Mouse (Mus musculus): ENCODE results near the gene Mpst. TPM values are rescaled to one million over a fixed set of nuclear protein-coding genes. Genes with fewer than 3 reads are reported as not detected.

Mpst gene
- total RNA-seq, 4 experiments from 2014 or later = 31.4 to 38.1 (median 34.6) TPM

DNA sequence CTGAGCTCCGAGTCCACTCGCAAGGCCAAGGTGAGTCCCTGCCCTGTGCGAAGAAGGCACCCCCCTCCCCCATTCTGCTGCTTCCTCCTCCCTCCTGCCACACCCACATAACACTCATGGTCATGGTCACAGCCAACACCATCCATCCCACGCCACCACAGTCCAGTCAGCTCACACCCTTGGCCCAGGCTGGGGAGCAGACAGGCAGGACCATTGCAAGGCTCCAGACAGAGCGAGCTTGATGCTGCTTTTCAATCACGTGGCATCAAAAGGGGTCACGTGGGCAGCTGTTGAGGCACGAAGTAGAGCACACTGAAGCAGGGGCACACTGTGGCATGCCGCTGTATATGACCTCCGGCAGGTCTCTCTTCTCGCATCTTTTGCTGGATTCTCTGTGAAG lies 29.5 kb downstream of the Mpst start:
- peak in 1 of 2 experiments; percentile 63 for DNase-seq (ENCODE audit: low spot score in 2 of 2)

DNA sequence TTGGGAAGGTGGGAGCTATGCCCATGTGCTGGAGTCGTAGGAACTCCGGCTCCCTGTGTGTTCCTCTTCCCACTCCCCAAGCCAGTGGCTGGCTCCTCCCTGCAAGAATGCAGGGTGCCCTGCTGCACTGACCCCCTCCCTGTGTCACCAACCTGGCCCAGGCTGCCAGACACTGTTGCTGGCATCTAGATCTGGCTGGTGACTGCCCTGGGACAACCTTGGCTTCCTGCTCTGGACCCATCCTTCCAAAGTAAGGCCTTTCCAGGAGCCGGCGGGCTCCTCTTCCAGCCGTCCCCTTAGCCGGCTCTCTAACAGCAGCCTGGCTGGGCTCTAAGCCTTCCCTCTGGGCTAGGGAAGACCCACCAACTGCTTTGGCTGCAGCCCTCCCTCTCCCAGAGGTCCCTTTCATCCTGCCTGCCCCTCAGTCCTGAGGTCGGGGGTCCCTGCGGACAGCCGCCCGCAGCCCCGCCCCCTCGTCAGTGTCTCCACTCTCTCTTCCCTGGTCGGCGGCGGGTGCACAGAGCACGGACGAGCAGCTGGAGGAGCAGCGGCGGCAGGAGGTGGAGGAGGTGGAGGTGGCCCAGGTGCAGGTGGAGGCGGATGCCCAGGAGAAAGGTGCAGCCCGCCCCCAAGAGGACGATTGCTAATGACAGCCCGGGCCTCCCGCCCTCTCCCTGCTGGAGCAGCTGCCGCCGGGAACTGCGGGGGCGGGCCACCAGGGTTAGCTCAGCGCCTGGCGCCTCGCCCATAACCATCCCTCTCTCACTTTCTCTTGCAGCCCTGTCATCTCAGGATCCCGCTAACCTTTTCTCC lies 30.4 kb downstream of the Mpst start:
- peak; percentile 83 to 97 for DNase-seq (ENCODE audit: low spot score in 2 of 2)

DNA sequence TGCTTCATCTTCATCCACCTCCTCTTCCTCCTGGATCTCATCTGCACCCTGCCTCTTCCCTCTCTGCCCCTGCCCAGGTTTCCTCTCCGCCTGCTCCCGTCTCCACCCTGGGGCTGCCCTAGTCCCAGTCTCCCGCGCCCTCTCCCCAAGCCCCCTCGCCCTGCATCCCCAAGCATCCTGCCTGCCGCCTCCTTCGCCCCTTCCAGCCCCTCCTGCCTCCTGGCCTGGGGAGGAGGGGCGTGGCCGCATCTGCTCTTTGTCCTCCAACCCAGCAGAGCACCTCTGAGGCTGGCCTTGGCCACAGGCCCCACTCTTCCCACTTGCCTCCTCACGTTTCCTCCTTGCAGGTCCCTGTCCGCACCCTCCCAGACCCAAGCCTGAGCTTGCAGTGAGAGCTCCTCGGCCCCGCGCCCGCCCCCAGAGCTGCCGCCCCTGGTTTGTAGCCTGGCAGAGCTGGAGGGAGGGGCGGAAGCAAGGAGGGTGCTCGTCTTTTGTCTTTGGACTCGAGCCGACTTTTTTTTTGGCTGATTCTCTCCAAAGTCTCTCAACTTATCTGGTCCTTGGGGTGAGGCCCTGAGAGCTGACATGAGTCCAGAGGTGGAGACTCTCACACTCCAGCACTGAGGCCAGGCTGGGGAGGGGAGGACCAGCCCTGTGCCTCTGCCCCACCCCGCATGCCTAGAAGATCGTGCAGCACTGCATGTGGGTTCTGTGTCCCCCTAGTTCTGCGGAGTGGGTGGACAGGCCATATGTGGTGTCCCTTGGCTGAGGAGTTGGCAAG lies 31.2 kb downstream of the Mpst start:
- DNase-seq (ENCODE audit: low spot score in 2 of 2) = peak; percentile 48 to 82

DNA sequence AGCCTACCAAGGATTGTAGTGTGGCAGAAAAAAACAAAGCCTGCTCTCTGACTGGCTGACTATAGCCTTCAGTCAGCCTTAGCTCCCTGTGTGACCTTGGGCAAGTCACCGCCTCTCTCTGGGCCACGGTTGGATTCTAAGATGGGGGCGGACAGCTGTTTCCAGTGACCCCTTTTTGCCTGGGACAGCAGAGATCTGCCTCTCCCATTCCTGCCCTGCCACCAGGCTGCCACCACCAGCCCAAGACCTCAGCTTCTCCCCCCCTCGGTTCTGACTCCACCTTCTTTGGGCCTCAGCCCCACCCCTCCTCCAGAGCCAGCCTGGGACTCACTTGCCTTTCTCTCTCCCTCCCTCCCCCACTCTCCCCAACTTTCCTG lies 31.8 kb downstream of the Mpst start:
- DNase-seq (ENCODE audit: low spot score in 2 of 2) = no peak

DNA sequence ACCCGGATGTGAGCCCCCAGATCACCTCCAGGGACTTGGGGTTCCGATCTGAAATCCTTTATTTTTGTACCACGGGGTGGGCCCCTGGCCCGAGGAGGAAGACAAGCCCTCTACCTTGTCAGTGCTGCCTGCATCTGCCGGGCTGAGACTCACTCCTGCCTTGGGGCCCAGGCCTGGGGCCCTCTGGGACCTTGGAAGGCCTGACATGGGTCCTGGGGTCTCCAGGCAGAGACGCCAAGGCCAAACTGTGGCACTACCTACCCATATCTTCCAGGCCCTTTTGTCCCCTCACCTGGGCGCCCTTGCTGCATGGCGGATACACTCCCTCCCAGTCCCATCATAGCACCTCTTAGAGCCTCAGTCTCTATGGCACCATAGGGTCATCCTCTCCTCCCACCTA lies 32.3 kb downstream of the Mpst start:
- DNase-seq (ENCODE audit: low spot score in 2 of 2) = peak in 1 of 2 experiments; percentile 28

DNA sequence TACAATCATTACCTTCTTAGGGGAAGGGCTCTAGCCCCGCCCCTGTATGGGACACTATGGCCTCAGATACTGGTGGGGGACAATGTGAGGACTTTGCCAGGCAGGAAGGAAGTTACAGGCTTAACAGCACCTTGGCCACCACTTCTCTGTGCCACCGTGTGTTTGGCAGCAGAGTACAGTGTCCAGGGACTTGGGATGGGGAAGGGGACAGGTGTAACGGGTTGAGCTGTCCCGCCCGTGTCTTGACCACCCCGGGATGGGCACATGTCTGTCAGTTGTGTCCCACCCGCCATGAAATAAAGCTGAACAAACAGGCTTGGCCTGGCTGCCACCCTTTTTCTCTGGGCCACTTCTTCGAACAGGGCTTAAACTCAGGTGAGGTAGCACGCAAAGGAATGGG lies 32.8 kb downstream of the Mpst start:
- DNase-seq (ENCODE audit: low spot score in 2 of 2) = no peak

DNA sequence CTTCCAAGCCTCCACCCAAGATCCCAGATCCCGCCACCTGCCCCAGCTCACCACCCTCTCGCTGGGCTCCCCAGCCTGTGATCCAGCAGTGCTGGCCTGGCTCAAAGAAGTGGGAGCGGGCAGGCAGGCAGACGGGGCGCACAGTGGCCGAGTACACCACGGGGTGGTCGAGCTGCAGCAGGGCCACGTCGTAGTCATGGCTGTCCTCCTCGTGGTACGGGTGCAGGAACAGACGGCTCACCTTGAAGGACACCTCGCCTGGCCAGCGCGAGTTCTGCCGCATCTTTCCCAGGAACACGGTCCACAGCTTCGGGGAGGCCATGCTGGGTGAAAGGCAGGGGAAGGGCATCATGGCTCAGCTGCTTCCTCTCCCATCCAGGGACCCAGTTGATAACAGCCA lies 36.0 kb downstream of the Mpst start:
- DNase-seq (ENCODE audit: low spot score in 2 of 2) = peak in 1 of 2 experiments; percentile 11

DNA sequence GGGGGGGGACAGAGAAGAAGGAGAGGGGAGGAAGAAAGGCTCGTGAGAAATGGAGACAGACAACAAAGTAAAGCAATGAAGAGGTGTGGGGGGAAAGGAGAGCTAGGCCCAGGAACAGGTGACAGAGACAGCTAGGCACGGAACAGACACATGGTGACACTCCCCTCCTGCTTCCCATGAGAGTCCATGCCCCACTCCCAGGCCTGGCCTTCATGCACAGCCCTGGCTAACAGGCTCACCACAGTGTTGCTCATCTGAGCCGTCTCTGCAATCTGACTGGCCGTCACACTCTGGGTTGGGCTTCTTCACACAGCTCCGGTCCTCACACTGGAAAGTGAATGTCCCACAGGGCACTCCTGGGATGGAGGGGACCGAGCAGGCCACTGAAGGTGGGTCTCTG lies 37.6 kb downstream of the Mpst start:
- no peak for DNase-seq (ENCODE audit: low spot score in 2 of 2)

DNA sequence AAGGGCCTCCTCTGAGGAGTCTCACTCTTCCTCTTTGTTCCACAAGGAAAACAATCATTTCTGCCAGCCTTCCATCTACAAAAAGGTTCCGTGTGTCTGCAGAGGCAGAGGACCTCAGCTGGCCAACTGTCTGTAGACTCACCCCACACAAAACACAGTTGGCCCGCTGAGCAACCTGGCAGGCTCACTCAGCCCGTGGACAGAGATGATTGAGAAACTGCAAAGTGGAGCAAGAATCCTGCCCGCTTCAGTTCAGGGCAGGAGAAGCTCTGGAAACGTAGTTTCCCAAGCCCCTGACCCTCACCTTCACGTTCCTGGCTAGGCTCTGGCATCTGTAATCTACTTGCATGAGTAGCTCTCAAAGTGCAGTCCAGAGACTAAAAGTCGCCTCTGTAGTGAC lies 40.9 kb downstream of the Mpst start:
- no peak for DNase-seq (ENCODE audit: low spot score in 2 of 2)

DNA sequence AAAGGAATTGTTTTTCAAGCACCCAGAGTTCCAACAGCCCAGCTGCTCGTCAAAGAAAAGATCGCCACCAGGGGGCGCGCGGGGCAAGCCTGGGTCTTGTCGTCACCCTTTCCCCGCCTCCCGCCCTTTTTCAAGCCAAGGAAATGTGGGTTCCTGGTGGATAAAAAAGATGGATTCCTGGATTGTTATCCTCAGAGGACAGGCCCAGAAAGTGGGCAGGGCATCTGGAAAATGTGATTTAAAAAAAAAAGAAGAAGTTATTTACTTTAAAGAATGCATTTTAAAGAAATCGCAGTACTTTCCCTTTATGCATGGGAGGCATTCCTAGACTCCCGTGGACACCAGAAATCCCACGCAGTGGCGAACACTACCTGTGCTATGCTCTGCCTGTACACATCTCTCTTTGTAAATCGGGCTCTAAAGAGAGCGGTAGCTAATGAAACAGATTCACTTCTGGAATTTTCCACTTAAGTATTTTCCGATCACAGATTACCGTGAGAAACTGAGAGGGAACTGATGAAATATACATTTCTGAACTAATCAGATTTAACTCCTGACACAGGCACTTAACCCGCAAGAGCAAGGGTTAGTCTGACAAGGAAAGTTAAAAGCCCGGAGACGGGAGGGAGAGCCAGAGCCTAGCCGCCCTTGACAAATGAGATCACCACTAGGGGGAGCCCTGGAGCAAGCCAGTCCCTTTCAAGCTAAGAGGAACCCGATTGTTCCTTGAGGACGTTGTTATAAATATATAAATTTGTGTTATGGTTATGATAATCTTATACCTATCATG lies 41.7 kb downstream of the Mpst start:
- peak; percentile 85 to 97 for DNase-seq (ENCODE audit: low spot score in 2 of 2)

DNA sequence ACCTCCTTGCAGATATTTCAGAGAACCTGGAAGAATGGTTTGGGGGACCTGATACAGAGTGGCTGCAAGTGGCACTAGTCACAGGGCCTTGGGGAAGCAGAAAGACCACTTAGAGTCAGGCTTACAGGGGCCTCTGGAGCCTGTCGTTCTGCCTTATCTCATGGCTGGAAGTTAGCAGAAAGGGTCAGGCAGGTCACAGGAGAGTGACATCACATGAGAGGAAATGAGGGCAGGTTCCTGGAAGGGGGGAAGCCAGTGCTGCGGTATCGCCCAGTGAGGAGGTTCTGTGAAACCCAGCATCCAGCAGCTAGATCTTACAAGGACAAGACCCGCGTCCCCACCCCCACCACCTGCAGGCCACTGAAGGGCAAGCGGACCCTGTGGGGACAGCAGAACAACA lies 42.9 kb downstream of the Mpst start:
- DNase-seq (ENCODE audit: low spot score in 2 of 2) = peak in 1 of 2 experiments; percentile 16

DNA sequence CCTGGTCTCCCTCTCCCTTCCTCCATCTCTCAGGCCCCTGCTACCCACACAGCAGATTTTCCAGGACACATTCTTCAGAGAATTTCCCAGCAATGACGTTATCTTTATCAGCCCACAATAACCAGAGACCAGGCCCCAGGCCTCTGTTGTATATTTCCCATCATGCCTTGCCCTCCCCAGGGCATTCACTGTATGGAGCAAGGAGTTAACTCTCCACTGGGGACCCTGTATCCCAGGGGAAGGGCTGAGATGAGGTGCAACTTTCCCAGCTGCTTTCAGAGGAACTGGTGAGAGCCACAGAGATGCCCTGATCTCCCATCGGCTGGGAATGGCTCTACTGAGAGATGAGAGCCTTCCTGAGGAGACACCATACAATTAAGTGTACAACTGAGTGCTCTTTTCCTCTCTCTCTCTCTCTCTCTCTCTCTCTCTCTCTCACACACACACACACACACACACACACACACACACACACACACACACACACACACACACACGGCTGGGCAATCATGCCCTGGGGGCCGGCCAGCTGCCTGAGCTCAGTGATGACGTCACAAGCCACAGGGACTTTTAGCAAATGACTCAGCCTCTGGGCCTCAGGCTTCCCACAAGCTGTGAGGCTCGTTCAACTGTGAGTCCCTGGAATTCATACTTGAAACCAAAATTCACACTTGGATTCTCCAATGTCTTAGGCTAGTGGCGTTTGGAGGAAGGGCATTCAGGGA lies 43.6 kb downstream of the Mpst start:
- DNase-seq (ENCODE audit: low spot score in 2 of 2) = peak in 1 of 2 experiments; percentile 56

DNA sequence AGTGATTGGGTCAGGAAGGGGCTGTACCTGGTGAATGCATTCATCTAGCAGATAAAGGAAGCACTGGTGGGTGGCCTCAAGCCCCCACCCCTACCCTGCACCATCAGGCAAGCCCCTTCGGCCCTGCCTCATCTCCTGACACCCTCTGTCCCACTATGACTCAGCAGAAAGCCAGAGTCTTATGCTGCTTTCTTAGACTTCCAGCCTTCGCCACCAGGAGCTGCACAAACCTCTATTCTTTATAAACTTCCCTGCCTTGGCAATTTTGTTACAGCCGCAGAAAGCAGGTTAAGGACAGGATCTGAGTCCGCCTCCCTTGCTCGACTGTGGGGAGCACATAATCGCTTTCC lies 44.2 kb downstream of the Mpst start:
- DNase-seq (ENCODE audit: low spot score in 2 of 2) = no peak

DNA sequence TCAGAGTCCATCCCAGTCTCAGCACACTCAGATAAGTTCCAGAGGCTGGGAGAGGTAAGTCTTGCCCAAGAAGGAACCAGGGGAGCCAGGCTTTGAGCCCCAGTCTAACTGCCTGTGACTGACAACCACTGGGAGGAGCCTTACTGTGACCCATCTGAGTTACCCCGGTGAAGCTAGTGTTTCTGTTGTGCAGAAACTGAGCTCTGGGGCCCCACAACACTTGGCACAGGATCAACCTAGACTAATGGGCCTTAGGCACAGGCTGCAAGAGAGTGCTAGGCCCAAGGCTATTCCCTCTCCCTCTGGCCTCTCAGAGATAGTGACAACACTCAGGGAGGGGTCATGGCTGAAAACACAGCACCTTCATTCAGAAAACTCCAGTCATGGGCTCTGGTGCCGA lies 45.0 kb downstream of the Mpst start:
- DNase-seq (ENCODE audit: low spot score in 2 of 2) = no peak

DNA sequence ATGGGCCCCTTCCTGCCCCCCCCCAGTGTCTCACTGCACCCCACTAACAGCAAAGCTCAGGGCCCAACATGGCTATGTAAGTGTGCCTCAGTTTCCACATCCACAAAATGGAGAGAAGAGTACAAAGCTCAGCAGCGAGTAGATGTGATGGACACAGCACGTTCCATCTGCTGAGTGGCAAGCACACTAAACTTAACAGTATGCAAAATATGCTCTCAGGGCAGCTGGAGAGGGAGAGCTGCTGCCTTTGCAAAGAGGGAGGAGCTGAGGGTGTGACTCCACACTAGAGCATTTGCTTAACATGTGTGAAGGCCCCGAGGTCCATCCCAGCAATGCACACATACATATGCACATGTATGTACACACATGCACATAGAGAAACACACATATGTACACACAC lies 46.7 kb downstream of the Mpst start:
- no peak for DNase-seq (ENCODE audit: low spot score in 2 of 2)

DNA sequence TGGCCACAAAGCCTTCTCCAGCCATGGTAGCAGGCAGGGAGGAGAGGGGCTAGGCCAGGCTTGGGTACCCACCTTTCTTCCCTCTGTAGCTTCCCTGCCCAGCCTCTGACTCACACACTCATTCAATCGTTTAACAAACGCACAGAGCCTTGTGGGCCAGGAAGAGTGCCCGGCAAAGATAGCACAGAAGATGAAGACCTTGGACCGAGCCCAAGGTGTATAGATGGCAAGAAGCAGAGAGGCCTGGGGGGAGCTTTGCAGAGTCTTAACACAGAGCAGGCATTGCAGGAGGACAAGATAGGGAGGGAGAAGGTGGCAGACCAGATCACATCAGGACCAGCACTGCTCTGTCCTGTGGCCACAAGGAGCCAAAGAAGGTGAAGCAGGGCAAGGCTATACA lies 49.0 kb downstream of the Mpst start:
- DNase-seq (ENCODE audit: low spot score in 2 of 2) = no peak

DNA sequence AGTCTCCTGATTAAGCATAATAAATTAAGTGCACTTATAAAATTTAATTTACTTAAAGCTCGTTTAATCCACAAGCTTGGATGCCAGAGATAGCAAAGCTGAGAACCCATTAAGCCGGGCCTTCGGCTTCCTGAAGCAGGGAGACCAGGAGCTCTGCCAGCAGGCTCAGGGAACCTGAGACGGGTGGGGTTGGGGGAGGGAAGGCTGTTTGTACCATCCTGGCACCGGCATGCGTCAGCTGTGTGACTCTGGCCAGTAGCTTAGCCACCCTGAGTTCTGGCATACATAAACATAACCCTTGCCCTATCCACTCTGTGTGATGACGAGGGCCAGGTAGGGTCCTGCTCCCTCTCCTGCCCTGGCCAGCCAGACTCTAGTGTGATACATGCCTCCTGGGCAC lies 49.8 kb downstream of the Mpst start:
- DNase-seq (ENCODE audit: low spot score in 2 of 2) = no peak

DNA sequence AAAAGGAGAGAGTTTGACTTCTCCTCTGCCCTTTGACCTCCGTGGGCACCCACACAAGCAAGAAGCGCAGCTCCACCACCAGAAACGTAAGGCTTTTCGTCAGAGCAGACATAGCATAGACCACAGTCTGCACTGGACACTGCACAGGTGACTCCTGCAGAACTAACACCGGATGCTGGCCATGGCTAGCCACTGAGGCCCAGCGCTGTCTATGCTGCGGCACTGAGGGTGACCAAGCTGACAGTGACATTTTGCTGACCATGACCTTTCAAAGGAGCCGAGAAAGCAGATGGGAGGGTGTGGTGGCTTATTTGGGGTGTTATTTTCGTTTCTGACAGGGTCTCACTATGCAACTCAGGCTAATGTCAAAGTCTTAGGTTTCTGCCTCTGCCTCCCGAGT lies 51.0 kb downstream of the Mpst start:
- DNase-seq (ENCODE audit: low spot score in 2 of 2) = no peak

DNA sequence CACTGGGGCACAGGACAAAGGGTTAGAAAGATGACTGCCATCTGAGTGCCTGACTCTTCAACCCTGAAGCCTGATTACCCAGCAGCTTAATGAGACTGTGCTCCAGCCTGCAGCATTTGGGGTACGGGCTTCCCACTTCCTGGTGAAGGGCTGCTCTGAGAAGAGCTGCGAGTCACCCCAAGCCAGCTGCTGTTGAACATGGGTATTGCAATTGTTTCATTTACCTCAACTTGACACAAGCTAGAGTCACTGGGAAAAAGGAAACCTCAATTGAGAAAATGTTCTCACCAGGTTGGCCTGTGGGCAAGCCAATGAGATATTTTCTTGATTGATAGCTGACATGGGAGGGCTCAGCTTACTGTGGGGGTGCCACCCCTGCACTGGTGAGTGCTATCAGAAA lies 56.8 kb downstream of the Mpst start:
- DNase-seq (ENCODE audit: low spot score in 2 of 2) = no peak

All from left cerebral cortex, adult 8-10 months (tissue).